In the genomic region with DNA sequence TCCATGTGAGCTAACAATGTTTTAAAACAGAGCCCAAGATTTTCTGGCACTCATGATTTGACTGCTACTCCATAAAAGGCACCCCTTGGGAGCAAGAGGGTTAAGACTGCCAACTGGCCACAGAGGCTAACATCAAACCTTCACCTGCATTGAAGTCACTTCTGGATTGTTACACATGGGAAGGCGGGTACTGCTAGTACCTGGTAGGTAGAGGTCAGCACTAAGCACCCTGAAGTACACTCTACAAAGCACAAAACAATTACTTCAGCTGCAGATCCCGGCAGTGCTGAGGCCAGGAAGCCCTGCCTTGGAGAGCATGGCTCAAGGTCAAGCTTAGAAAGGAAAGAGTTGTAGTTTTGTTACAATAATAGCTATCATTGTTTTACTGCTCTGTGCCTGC, we compare ENCODE assay signal across 21 mouse cellular contexts. TPM values are rescaled to one million over a fixed set of nuclear protein-coding genes. Genes with fewer than 3 reads are reported as not detected.
A peak's percentile ranks its signal among the peaks of the same experiment; 100 is the strongest.
DNase-seq lines count a peak whose midpoint lies in the region; ATAC-seq and TF ChIP-seq lines count a peak whose summit lies in the region.
"Had no signal": no experiment of that assay in that cellular context is flagged by ENCODE, and none has a peak within 500 bp of the region (broad histone marks: within the 10 kb centered on the region; RNA-seq: fewer than 3 reads in every experiment).

No protein-coding gene starts in this region.

- 0 out of 2 replicates have a peak, but pooled peaks have one; percentile 12 for TF ChIP-seq EP300 in lung, postnatal 0 days (IDR thresholded peaks at IDR 0.05)
- no peak for TF ChIP-seq EP300 in stomach, postnatal 0 days (optimal IDR thresholded peaks at IDR 0.05)

- H3K9me3 ChIP-seq in heart, embryonic 16.5 days (replicated peaks; ENCODE audit: control insufficient read depth, low read length), result no peaks in the 10 kb centered on the region
- no peaks in the 10 kb centered on the region for H3K9me3 ChIP-seq in lung, postnatal 0 days (ENCODE audit: low read length)
- no peaks in the 10 kb centered on the region for H3K9me3 ChIP-seq in stomach, postnatal 0 days (ENCODE audit: control insufficient read depth, low read length)
- H3K9me3 ChIP-seq: embryonic facial prominence, embryonic 10.5 days; forebrain, embryonic 15.5 days; G1E; hindbrain, embryonic 15.5 days had no signal

- H3K4me1 ChIP-seq in heart, embryonic 16.5 days (ENCODE audit: control insufficient read depth, insufficient read depth, low read length), result peaks cover 10% of the 10 kb centered on the region
- H3K4me1 ChIP-seq in lung, postnatal 0 days (ENCODE audit: insufficient read depth, low read depth, low read length), result no peaks in the 10 kb centered on the region
- H3K4me1 ChIP-seq in stomach, postnatal 0 days (replicated peaks; ENCODE audit: control insufficient read depth, insufficient read depth), result no peaks in the 10 kb centered on the region
- H3K4me1 ChIP-seq: forebrain, embryonic 15.5 days; hindbrain, embryonic 15.5 days had no signal

- H3K27me3 ChIP-seq in heart, embryonic 16.5 days (ENCODE audit: control insufficient read depth, insufficient read depth, low read length), result no peaks in the 10 kb centered on the region
- no peaks in the 10 kb centered on the region for H3K27me3 ChIP-seq in lung, postnatal 0 days (replicated peaks; ENCODE audit: insufficient read depth, low read length)
- no peaks in the 10 kb centered on the region for H3K27me3 ChIP-seq in stomach, postnatal 0 days (ENCODE audit: control insufficient read depth, insufficient read depth, low read length)
- H3K27me3 ChIP-seq: forebrain, embryonic 15.5 days; hindbrain, embryonic 15.5 days; Patski had no signal

- ATAC-seq in heart, embryonic 16.5 days (replicated peaks; ENCODE audit: extremely low read depth, insufficient read depth, low FRiP score), result no peak
- ATAC-seq in lung, postnatal 0 days, result peak; percentile 85
- ATAC-seq in stomach, postnatal 0 days (ENCODE audit: low FRiP score, low TSS enrichment), result peak; percentile 57
- ATAC-seq: forebrain, embryonic 15.5 days; Patski had no signal

- DNase-seq in adrenal gland, postnatal 14 days, result peak; percentile 43
- no peak for DNase-seq in adrenal gland, adult 8-10 months
- DNase-seq in heart, adult 9 months (ENCODE audit: low spot score in 2 of 2), result no peak
- DNase-seq in lung, postnatal 0 days (ENCODE audit: low spot score), result peak; percentile 72
- no peak for DNase-seq in lung, postnatal 14 days
- no peak for DNase-seq in stomach, postnatal 0 days (ENCODE audit: low spot score)
- DNase-seq in thymus, postnatal 0 days (ENCODE audit: low spot score), result no peak
- DNase-seq: adrenal gland, postnatal 25 days; cerebellum, adult 9-10 months; gastrocnemius, postnatal 14 days; heart, adult 18-20 months; left cerebral cortex, postnatal 4 days; lung, postnatal 4 days; midbrain, embryonic 14.5 days had no signal

- H3K27ac ChIP-seq in heart, embryonic 16.5 days (ENCODE audit: low read length), result peak overlapping the region; percentile 26; the same call in 1 of the 2 replicates
- no peak overlapping the region for H3K27ac ChIP-seq in lung, postnatal 0 days (ENCODE audit: low read length)
- H3K27ac ChIP-seq in stomach, postnatal 0 days (replicated peaks), result no peak overlapping the region
- H3K27ac ChIP-seq: embryonic facial prominence, embryonic 10.5 days; forebrain, embryonic 15.5 days; hindbrain, embryonic 15.5 days; left cerebral cortex, adult 2 months had no signal

- peaks cover 3% of the 10 kb centered on the region; the same call in 1 of the 2 replicates for H3K36me3 ChIP-seq in heart, embryonic 16.5 days (ENCODE audit: control insufficient read depth, insufficient read depth)
- no peaks in the 10 kb centered on the region for H3K36me3 ChIP-seq in lung, postnatal 0 days (ENCODE audit: insufficient read depth, low read length)
- peaks cover 2% of the 10 kb centered on the region; the same call in 1 of the 2 replicates for H3K36me3 ChIP-seq in stomach, postnatal 0 days (ENCODE audit: control insufficient read depth, insufficient read depth, low read length)

- peak overlapping the region; percentile 11; the same call in 1 of the 2 replicates for H3K9ac ChIP-seq in heart, embryonic 16.5 days (ENCODE audit: low read length)
- no peak overlapping the region for H3K9ac ChIP-seq in lung, postnatal 0 days (replicated peaks; ENCODE audit: low read depth)
- no peak overlapping the region for H3K9ac ChIP-seq in stomach, postnatal 0 days (ENCODE audit: low read length)
- H3K9ac ChIP-seq: forebrain, embryonic 15.5 days; hindbrain, embryonic 15.5 days had no signal

- H3K4me3 ChIP-seq in heart, embryonic 16.5 days (ENCODE audit: low read length), result no peak overlapping the region
- H3K4me3 ChIP-seq in lung, postnatal 0 days (ENCODE audit: low read depth, low read length), result no peak overlapping the region
- H3K4me3 ChIP-seq in stomach, postnatal 0 days (ENCODE audit: low read depth, low read length), result no peak overlapping the region
- H3K4me3 ChIP-seq: embryonic facial prominence, embryonic 10.5 days; forebrain, embryonic 15.5 days; hindbrain, embryonic 15.5 days; left cerebral cortex, adult 2 months had no signal

- 47% methylated on average over 2 of the region's 2 CpGs for WGBS in heart, embryonic 16.5 days
- WGBS in lung, postnatal 0 days, result 50% methylated on average over 2 of the region's 2 CpGs
- 64% methylated on average over 2 of the region's 2 CpGs for WGBS in stomach, postnatal 0 days

- no peak overlapping the region for H3K4me2 ChIP-seq in heart, embryonic 16.5 days (ENCODE audit: low read depth, low read length)
- H3K4me2 ChIP-seq in lung, postnatal 0 days (replicated peaks; ENCODE audit: low read depth, low read length), result no peak overlapping the region
- no peak overlapping the region for H3K4me2 ChIP-seq in stomach, postnatal 0 days (replicated peaks; ENCODE audit: low read depth)
- H3K4me2 ChIP-seq: forebrain, embryonic 15.5 days; hindbrain, embryonic 15.5 days had no signal

- peak; percentile 38 for TF ChIP-seq CTCF in lung, postnatal 0 days (IDR thresholded peaks at IDR 0.05)
- TF ChIP-seq CTCF in stomach, postnatal 0 days (IDR thresholded peaks at IDR 0.05; ENCODE audit: low read depth), result no peak

RNA-seq across cellular contexts. Expression of gene Rpl15, which starts 16.2 kb away (rescaled TPM):
- total RNA-seq in adrenal gland, postnatal 14 days (2021), result 815 and 940 TPM in 2 replicates
- total RNA-seq in adrenal gland, adult 8-10 months (2022), result 100 to 1,000 TPM; 673 to 753 (median 717) TPM
- 203 and 235 TPM in 2 replicates for polyA plus RNA-seq in heart, embryonic 16.5 days (2015; fragmentation: Nextera tagmentation; extraction: Ambion mirVana)
- 266 and 282 TPM in 2 replicates for polyA plus RNA-seq in lung, postnatal 0 days (2015; fragmentation: Nextera tagmentation; extraction: Ambion mirVana)
- 372 and 389 TPM in 2 replicates for polyA plus RNA-seq in stomach, postnatal 0 days (2015; fragmentation: Nextera tagmentation; extraction: Ambion mirVana)
- 550 and 568 TPM in 2 replicates for polyA plus RNA-seq in thymus, postnatal 0 days (2015; fragmentation: Nextera tagmentation; extraction: Ambion mirVana)

RNA-seq across cellular contexts. Expression of gene Nkiras1, which starts 16.5 kb away (rescaled TPM):
- total RNA-seq in adrenal gland, postnatal 14 days (2021), result 23.1 and 27.1 TPM in 2 replicates
- total RNA-seq in adrenal gland, adult 8-10 months (2022), result 10 to 100 TPM; 24.8 to 27.4 (median 26.1) TPM
- 25.3 TPM in 2 replicates for polyA plus RNA-seq in heart, embryonic 16.5 days (2015; fragmentation: Nextera tagmentation; extraction: Ambion mirVana)
- 13.5 and 13.7 TPM in 2 replicates for polyA plus RNA-seq in lung, postnatal 0 days (2015; fragmentation: Nextera tagmentation; extraction: Ambion mirVana)
- polyA plus RNA-seq in stomach, postnatal 0 days (2015; fragmentation: Nextera tagmentation; extraction: Ambion mirVana), result 14.2 and 15.9 TPM in 2 replicates
- 17.4 and 17.7 TPM in 2 replicates for polyA plus RNA-seq in thymus, postnatal 0 days (2015; fragmentation: Nextera tagmentation; extraction: Ambion mirVana)

RNA-seq across cellular contexts. Expression of gene Ube2e1, which starts 44.3 kb away (rescaled TPM):
- 64.7 and 67.0 TPM in 2 replicates for total RNA-seq in adrenal gland, postnatal 14 days (2021)
- total RNA-seq in adrenal gland, adult 8-10 months (2022), result 100 to 1,000 TPM in 1 of 4 experiments, 10 to 100 TPM in 3; 75.9 to 101 (median 93.4) TPM
- polyA plus RNA-seq in heart, embryonic 16.5 days (2015; fragmentation: Nextera tagmentation; extraction: Ambion mirVana), result 59.4 and 70.2 TPM in 2 replicates
- 83.7 and 96.6 TPM in 2 replicates for polyA plus RNA-seq in lung, postnatal 0 days (2015; fragmentation: Nextera tagmentation; extraction: Ambion mirVana)
- polyA plus RNA-seq in stomach, postnatal 0 days (2015; fragmentation: Nextera tagmentation; extraction: Ambion mirVana), result 104 TPM in 2 replicates
- 173 and 189 TPM in 2 replicates for polyA plus RNA-seq in thymus, postnatal 0 days (2015; fragmentation: Nextera tagmentation; extraction: Ambion mirVana)

RNA-seq across cellular contexts. Expression of gene Nr1d2, which starts 48.5 kb away (rescaled TPM):
- total RNA-seq in adrenal gland, postnatal 14 days (2021), result 37.2 and 49.1 TPM in 2 replicates
- 100 to 1,000 TPM in 3 of 4 experiments, 10 to 100 TPM in 1; 98.8 to 150 (median 116) TPM for total RNA-seq in adrenal gland, adult 8-10 months (2022)
- 11.8 and 12.3 TPM in 2 replicates for polyA plus RNA-seq in heart, embryonic 16.5 days (2015; fragmentation: Nextera tagmentation; extraction: Ambion mirVana)
- 12.5 and 15.1 TPM in 2 replicates for polyA plus RNA-seq in lung, postnatal 0 days (2015; fragmentation: Nextera tagmentation; extraction: Ambion mirVana)
- polyA plus RNA-seq in stomach, postnatal 0 days (2015; fragmentation: Nextera tagmentation; extraction: Ambion mirVana), result 11.1 and 13.0 TPM in 2 replicates
- polyA plus RNA-seq in thymus, postnatal 0 days (2015; fragmentation: Nextera tagmentation; extraction: Ambion mirVana), result 8.5 and 11.9 TPM in 2 replicates

Comparison
In these comparisons a context has a peak if more than half of its experiments do, and no peak if none do; other contexts are left out.
1. DNase-seq: peak in adrenal gland, postnatal 14 days (single experiment) and lung, postnatal 0 days (single experiment); none in adrenal gland, adult 8-10 months (single experiment), heart, adult 9 months (0 of 2), lung, postnatal 14 days (single experiment), stomach, postnatal 0 days (single experiment) and thymus, postnatal 0 days (single experiment).